Mouse (Mus musculus): ENCODE results near the gene Cfap52.
A peak's percentile ranks its signal among the peaks of the same experiment; 100 is the strongest.

Cfap52 gene

GRCm38 (mm10) chr11:67965242-67965883 lies at the start of gene Cfap52:
TSS of gene Cfap52 (minus strand) at chr11:67965651.
- DNase-seq (ENCODE audit: low read depth, low spot score) = peak; percentile 64

GRCm38 (mm10) chr11:68012207-68012606 lies 46.8 kb upstream of the Cfap52 start:
- DNase-seq (ENCODE audit: low read depth, low spot score) = no peak

- DNase-seq (ENCODE audit: low read depth, low spot score) = no peak
Observed at GRCm38 (mm10) chr11:68009377-68009776, 43.9 kb upstream of the Cfap52 start.

- DNase-seq (ENCODE audit: low read depth, low spot score) = no peak
Observed at GRCm38 (mm10) chr11:68007645-68008044, 42.2 kb upstream of the Cfap52 start.

DNA sequence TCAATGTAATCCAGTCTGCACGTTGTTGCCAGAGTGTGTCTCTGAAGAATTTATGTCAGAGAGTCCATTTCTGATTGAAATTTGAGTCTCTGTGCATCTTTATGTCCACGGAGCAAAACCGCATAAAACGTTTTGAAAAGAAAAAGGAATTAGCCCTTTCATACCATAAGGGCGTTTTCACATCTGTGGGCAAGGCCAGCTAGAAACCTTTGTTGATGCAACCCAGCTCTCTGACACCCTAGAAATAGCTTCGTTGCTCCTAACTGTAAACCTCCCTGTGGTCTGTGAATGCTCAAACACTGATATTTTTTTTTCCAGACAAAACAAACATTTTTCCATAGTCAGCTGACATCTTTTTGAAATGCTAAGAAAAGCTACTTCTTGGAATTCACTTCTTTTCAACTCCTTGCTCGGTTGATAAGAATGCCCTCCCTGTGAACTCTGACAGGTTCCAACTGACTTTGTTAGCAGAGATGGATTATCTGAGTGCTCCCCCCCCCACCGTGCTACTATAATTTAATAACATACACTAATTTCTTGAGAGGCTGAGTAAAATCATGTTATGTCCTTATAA lies 40.9 kb upstream of the Cfap52 start:
- no peak for DNase-seq (ENCODE audit: low read depth, low spot score)

DNA sequence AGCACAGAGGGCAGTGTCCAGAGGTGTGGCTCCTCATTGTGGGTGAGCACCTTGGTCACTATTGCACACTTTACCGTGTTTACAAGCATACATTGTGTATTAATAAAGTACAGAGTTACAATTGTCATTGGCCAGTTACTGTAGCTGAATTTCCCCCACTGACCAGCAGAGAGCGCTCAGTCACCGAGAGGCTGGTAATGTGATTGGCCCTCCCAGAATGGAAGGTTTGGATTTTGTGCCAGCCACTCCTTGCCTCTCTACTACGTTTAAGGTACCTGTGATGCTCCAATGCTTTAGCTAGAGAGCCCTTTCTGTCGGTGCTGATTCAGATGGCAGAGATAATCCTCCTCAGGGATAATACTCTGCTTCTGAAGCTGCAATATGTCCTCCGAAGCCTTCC lies 38.7 kb upstream of the Cfap52 start:
- DNase-seq (ENCODE audit: low read depth, low spot score) = no peak

- DNase-seq (ENCODE audit: low read depth, low spot score) = no peak
Observed at GRCm38 (mm10) chr11:67999629-68000028, 34.2 kb upstream of the Cfap52 start.

- DNase-seq (ENCODE audit: low read depth, low spot score) = peak; percentile 82
Observed at GRCm38 (mm10) chr11:67998905-67999304, 33.5 kb upstream of the Cfap52 start.

DNA sequence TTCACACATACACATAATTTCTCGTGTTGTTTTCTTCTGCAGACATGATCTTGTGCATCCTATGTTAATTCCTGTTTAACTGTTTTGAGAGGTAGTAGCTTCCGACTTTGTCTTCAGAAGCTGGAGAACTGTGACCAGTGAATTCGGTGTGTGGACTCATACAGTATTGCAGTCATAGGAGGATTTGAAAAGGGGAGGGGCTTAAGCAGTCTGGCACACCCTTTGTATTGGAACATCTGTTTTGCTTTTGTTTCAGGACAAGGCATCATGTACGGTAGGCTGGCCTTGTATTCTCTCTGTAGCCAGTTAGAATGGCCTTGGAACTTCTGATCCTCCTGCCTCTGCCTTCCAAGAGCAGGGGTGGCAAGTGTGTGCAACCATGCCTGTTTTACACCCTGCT lies 30.5 kb upstream of the Cfap52 start:
- DNase-seq (ENCODE audit: low read depth, low spot score) = no peak

- DNase-seq (ENCODE audit: low read depth, low spot score) = peak; percentile 36
Observed at GRCm38 (mm10) chr11:67991240-67991639, 25.8 kb upstream of the Cfap52 start.

GRCm38 (mm10) chr11:67983564-67983963 lies 18.1 kb upstream of the Cfap52 start:
- DNase-seq (ENCODE audit: low read depth, low spot score) = no peak

- no peak for DNase-seq (ENCODE audit: low read depth, low spot score)
Observed at GRCm38 (mm10) chr11:67975252-67975651, 9.8 kb upstream of the Cfap52 start.

GRCm38 (mm10) chr11:67973225-67973624 lies 7.8 kb upstream of the Cfap52 start:
- DNase-seq (ENCODE audit: low read depth, low spot score) = no peak

DNA sequence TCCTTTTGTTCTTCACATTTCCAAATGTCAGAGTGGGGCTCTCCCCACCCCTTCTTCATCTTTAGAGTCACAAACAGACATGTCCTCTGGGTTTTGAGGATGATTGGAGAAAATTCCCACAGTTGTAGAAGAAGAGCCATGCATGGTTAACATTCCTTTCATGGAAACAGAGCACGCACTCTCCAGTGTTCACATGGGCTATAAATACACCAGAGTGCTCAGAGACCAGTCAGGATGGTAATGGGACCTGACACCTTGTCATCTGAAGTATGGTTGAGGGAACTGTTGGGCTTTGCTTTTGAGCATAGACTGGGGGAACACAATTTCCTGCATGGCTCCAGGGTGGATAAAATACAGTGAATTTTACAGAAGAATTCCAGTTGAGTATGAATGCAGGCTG lies 7.2 kb upstream of the Cfap52 start:
- DNase-seq (ENCODE audit: low read depth, low spot score) = no peak

GRCm38 (mm10) chr11:67967831-67968230 lies 2.4 kb upstream of the Cfap52 start:
- DNase-seq (ENCODE audit: low read depth, low spot score) = no peak

GRCm38 (mm10) chr11:67965905-67966878 lies 741 bp upstream of the Cfap52 start, which contains the start of gene Stx8:
TSS of gene Stx8 (plus strand) at chr11:67966193.
- peak; percentile 65 for DNase-seq (ENCODE audit: low read depth, low spot score)

GRCm38 (mm10) chr11:67964110-67964509 lies 1.3 kb downstream of the Cfap52 start:
- DNase-seq (ENCODE audit: low read depth, low spot score) = no peak

GRCm38 (mm10) chr11:67954413-67954812 lies 11.0 kb downstream of the Cfap52 start:
- DNase-seq (ENCODE audit: low read depth, low spot score) = no peak

- no peak for DNase-seq (ENCODE audit: low read depth, low spot score)
Observed at GRCm38 (mm10) chr11:67953604-67954003, 11.8 kb downstream of the Cfap52 start.

GRCm38 (mm10) chr11:67949475-67949874 lies 16.0 kb downstream of the Cfap52 start:
- no peak for DNase-seq (ENCODE audit: low read depth, low spot score)

- no peak for DNase-seq (ENCODE audit: low read depth, low spot score)
Observed at GRCm38 (mm10) chr11:67948229-67948628, 17.2 kb downstream of the Cfap52 start.

GRCm38 (mm10) chr11:67932156-67932555 lies 33.3 kb downstream of the Cfap52 start:
- no peak for DNase-seq (ENCODE audit: low read depth, low spot score)

Measured in telencephalon, adult 2 months (tissue).